Mouse (Mus musculus): ENCODE results near the gene Fam78a.
"Not testable (repeated sequence)": the region's sequence is repeated elsewhere in the genome, so short reads cannot be mapped to it uniquely, and the experiment has no call there.

Gene Fam78a

DNA sequence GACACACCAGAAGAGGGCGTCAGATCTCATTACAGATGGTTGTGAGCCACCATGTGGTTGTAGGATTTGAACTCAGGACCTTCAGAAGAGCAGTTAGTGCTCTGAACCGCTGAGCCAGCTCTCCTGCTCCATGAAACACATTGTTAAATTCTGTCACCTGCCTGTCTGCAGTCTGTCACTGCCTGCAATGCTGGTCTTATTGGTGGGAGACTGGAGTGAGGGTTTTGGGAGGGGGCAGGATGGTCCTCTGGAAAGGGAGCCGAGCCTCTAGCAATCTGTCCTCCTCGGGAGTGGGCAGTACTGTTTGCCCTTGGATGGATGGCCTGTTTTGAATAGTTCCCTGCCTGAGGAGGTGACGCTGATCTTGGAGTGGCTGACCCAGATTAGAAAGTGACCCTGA, 40.8 kb downstream of the Fam78a start:
- DNase-seq (ENCODE audit: extremely low spot score, low spot score), result no peak

GRCm38 (mm10) chr2:32041087-32041486, 43.6 kb downstream of the Fam78a start:
- DNase-seq (ENCODE audit: extremely low spot score, low spot score), result no peak

GRCm38 (mm10) chr2:32040646-32041045, 44.0 kb downstream of the Fam78a start:
- DNase-seq (ENCODE audit: extremely low spot score, low spot score), result not testable (repeated sequence)

GRCm38 (mm10) chr2:32038661-32039081, 46.0 kb downstream of the Fam78a start:
- no peak for DNase-seq (ENCODE audit: extremely low spot score, low spot score)

DNA sequence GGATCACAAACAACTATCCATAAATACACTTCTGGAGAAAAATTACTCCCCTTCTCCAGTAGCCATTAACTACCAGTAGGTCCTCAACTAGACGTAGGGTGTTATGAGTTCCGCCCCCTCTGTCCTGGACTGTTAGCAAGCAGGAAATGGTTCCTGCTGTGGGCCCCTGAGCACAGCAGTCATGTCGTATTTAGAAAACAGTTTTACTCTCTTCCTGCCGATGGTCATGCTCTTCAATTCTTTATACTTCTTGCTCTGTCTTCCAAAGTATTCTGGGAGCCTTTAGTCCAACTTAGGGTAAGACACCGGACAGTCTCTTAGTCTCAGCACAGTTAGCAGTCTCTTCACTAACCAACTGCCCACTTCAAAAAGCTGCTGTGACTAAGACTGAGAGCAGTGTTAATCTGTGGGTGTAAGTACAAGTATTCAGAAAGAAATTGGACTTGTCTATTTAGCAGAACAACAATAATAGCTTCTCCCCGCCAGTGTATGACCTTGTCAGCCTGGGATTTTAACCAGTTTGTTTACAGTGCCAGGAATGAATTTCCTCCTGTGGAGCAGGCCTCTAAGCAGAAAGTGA, 47.3 kb downstream of the Fam78a start:
- no peak for DNase-seq (ENCODE audit: extremely low spot score, low spot score)

- no peak for DNase-seq (ENCODE audit: extremely low spot score, low spot score)
These were observed 50.5 kb downstream of the Fam78a start for GRCm38 (mm10) chr2:32034206-32034605.

GRCm38 (mm10) chr2:32033436-32033835, 51.2 kb downstream of the Fam78a start:
- DNase-seq (ENCODE audit: extremely low spot score, low spot score), result no peak

GRCm38 (mm10) chr2:32029636-32030035, 55.0 kb downstream of the Fam78a start:
- DNase-seq (ENCODE audit: extremely low spot score, low spot score), result no peak

DNA sequence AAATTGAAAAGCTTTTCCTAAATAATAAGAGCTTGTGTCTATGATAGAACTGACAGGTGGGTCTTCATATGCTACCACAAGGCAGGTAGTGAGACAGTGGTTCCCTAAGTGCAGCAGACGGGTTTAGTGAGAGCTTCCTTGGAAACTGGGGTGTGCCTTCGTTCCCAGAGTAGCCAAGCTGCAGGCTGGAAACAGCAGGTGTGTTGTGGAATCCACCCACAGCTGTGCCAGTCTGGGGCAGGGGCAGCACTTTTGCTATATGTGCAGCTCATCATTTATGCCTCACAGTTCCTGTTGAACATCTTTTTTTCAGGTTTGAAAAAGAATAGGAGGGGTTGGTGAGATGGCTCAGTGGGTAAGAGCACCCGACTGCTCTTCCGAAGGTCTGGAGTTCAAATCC, 60.3 kb downstream of the Fam78a start:
- DNase-seq (ENCODE audit: extremely low spot score, low spot score), result no peak

- DNase-seq (ENCODE audit: extremely low spot score, low spot score), result no peak
These were observed 64.4 kb downstream of the Fam78a start for GRCm38 (mm10) chr2:32020229-32020628.

DNA sequence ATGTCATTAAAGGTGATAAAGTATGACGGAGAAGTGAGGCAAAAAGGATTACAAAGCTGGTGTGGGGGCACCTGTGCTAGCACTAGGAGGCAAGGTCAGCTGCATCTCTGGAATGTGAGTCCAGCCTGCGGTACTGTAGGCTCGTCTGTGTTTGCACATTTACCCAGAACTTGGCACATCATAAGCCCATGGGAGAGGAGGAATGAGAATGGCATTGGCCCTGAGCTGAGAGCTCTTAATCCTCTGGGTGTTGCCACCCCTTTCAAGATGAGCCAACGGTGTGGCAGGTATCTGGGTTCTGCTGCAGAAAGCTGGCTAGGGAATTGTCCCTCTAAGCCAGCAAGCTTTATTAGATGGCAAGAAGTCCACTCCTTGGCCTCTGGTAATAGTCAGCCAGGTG, 65.0 kb downstream of the Fam78a start:
- no peak for DNase-seq (ENCODE audit: extremely low spot score, low spot score)

GRCm38 (mm10) chr2:32008716-32009115, 75.9 kb downstream of the Fam78a start:
- DNase-seq (ENCODE audit: extremely low spot score, low spot score), result no peak

DNA sequence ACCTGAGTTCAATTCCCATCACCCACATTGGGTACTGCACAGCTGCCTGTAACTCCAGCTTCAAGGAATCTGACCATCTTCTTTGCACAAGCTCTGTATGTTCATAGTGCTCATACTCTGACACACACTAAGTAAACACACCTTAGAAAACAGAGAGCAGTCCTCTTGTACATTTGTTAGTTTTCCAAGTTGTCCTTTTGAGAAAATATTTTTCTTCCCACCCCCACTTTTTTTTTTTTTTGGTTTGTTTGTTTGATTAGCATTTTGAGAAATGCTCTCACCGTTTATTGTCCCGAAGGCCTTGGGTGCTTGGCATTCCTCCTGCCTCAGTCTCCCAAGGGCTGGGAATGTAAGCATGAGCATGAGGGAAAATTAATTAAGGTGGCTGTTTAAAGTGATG, 76.3 kb downstream of the Fam78a start:
- no peak for DNase-seq (ENCODE audit: extremely low spot score, low spot score)
